Comparison of ENCODE assay signal across 8 mouse cellular contexts in the genomic region with DNA sequence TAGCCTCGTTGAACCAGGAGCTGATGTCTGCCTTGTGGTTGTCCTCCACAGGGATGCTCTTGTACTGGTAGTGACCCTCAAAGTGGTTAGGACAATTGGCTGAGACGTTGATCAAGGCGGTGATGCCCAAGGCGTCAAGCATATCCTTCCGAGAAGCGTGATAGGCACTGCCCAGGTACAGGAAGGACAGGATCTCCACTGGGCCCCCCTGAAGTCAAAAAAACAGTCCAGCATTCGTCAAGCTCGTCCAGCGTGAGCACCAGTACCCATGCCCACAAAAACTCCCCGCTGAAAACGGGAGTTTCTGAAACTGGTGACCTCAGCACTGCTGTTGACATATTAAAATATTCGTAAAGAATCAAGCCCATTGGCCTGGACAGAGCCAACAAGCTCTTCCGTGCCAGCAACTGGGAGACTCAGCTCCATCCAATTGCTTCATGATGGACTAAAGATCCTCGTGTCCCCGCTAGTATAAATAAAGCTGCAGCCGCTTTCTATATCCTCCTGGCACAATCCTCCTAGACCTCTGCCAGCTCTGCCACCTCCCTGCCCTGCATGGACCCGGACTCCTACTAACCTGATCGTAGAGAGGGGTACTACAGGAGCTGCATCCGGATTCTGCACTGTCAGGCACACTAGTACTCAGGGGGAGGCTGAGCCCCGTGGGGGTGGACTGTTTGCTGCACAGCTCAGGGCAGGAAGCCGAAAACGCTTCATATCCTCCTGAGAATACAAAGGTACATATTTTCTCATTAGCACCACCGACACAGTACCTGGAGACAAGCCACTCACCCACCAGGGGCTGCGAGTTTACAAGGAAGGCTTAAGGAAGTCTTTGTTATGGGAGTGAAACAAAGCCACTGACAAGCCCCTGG. TPM values are rescaled to one million over a fixed set of nuclear protein-coding genes. Genes with fewer than 3 reads are reported as not detected.
A peak's percentile ranks its signal among the peaks of the same experiment; 100 is the strongest.
DNase-seq lines count a peak whose midpoint lies in the region; ATAC-seq lines count a peak whose summit lies in the region.

No protein-coding gene starts in this region.

- peak overlapping the region; percentile 95 for H3K9ac ChIP-seq in neural tube, embryonic 15.5 days (replicated peaks)

- H3K27ac ChIP-seq in neural tube, embryonic 15.5 days (replicated peaks): peak overlapping the region; percentile 99

- WGBS in neural tube, embryonic 15.5 days: 16% methylated on average over 24 of the region's 24 CpGs

- H3K36me3 ChIP-seq in neural tube, embryonic 15.5 days: peaks cover 4% of the 10 kb centered on the region; the same call in 1 of the 2 replicates

- H3K27me3 ChIP-seq in neural tube, embryonic 15.5 days (replicated peaks): no peaks in the 10 kb centered on the region

- H3K4me1 ChIP-seq in neural tube, embryonic 15.5 days: peaks cover 61% of the 10 kb centered on the region

- no peaks in the 10 kb centered on the region for H3K9me3 ChIP-seq in neural tube, embryonic 15.5 days (replicated peaks)

- H3K4me3 ChIP-seq in neural tube, embryonic 15.5 days (replicated peaks): peak overlapping the region; percentile 80

- DNase-seq in 416B (ENCODE audit: low read depth) (peak; percentile 65), MN1 (ENCODE audit: low spot score) (peak; percentile 74)
- peak; percentile 45 for DNase-seq in embryo, embryonic 11 days
- peak; percentile 68 for DNase-seq in heart, adult 8-10 months (ENCODE audit: low spot score)
- peak; percentile 70 for DNase-seq in kidney, adult 9 months
- DNase-seq in lung, adult 18-20 months: peak; percentile 61 to 65
- DNase-seq in urinary bladder, postnatal 25 days (ENCODE audit: low spot score): no peak

- ATAC-seq in neural tube, embryonic 15.5 days (ENCODE audit: low FRiP score): 0 out of 2 replicates have a peak, but pooled peaks have one; percentile 13

- H3K4me2 ChIP-seq in neural tube, embryonic 15.5 days: peak overlapping the region; percentile 82

RNA-seq across cellular contexts. Expression of gene Ergic1, which starts 54.1 kb away (rescaled TPM):
- 10 to 100 TPM; 52.7 to 57.9 (median 55.4) TPM for total RNA-seq in heart, adult 8-10 months (2022)
- 89.7 and 101 TPM in 2 replicates for polyA plus RNA-seq in neural tube, embryonic 15.5 days (2015; fragmentation: Nextera tagmentation; extraction: Ambion mirVana)

RNA-seq across cellular contexts. Expression of gene Dusp1, which starts 54.7 kb away (rescaled TPM):
- total RNA-seq in heart, adult 8-10 months (2022): 10 to 100 TPM; 51.1 to 75.8 (median 59.4) TPM
- 25.0 and 25.8 TPM in 2 replicates for polyA plus RNA-seq in neural tube, embryonic 15.5 days (2015; fragmentation: Nextera tagmentation; extraction: Ambion mirVana)
